Mouse (Mus musculus) hindbrain, embryonic 15.5 days (tissue): ENCODE results near the gene Glp1r. TPM values are rescaled to one million over a fixed set of nuclear protein-coding genes. Genes with fewer than 3 reads are reported as not detected.

Experiments
- ATAC-seq: fragments of 200-750 bp; cut with Nextera tagmentation; 2 replicates; pipeline ENCODE4 v1.8.0; 2017; ENCODE audit warnings: low read depth, moderate number of reproducible peaks, moderate TSS enrichment; ENCODE audit not compliant: low FRiP score
- H3K27ac ChIP-seq: fragments of 300-500 bp; sonication (generic); replicated peaks from 2 replicates; pipeline ENCODE4 v1.5.1; 2015; ENCODE audit warnings: mild to moderate bottlenecking, inconsistent platforms
- H3K27me3 ChIP-seq: fragments of 300-500 bp; sonication (generic); 2 replicates; pipeline ENCODE4 v1.6.1; 2015; ENCODE audit warnings: control low read depth, inconsistent platforms
- H3K36me3 ChIP-seq: fragments of 300-500 bp; sonication (generic); 2 replicates; pipeline ENCODE4 v1.6.1; 2015; ENCODE audit warnings: control low read depth, inconsistent platforms
- H3K4me1 ChIP-seq: fragments of 300-500 bp; sonication (generic); replicated peaks from 2 replicates; pipeline ENCODE4 v1.6.1; 2015; ENCODE audit warnings: control low read depth, inconsistent platforms
- H3K4me2 ChIP-seq: fragments of 300-500 bp; sonication (generic); 2 replicates; pipeline ENCODE4 v1.6.1; 2015; ENCODE audit warnings: moderate library complexity, mild to moderate bottlenecking, inconsistent platforms
- H3K4me3 ChIP-seq: fragments of 300-500 bp; sonication (generic); 2 replicates; pipeline ENCODE4 v1.5.1; 2015; ENCODE audit warnings: mild to moderate bottlenecking, inconsistent platforms
- H3K9ac ChIP-seq: fragments of 300-500 bp; sonication (generic); 2 replicates; pipeline ENCODE4 v1.6.1; 2015; ENCODE audit warnings: inconsistent platforms
- H3K9me3 ChIP-seq: fragments of 300-500 bp; sonication (generic); 2 replicates; pipeline ENCODE4 v1.6.1; 2016; ENCODE audit warnings: control low read depth, inconsistent platforms
- WGBS: fragments of 180-500 bp; shearing (Covaris S2); methylation state at CpG from one replicate; pipeline ENCODE4 v1.1.7; 2015; 5-methylcytosine and 5-hydroxymethylcytosine counted together
- polyA plus RNA-seq: library from polyadenylated mRNA; unstranded; fragments of >200 nt; fragmentation: Nextera tagmentation; extraction: Ambion mirVana; gene quantifications from 2 replicates; pipeline ENCODE4 v1.2.1, GENCODE M21; 2015

Gene Glp1r
- 0.71 and 0.95 TPM in 2 replicates for polyA plus RNA-seq

DNA sequence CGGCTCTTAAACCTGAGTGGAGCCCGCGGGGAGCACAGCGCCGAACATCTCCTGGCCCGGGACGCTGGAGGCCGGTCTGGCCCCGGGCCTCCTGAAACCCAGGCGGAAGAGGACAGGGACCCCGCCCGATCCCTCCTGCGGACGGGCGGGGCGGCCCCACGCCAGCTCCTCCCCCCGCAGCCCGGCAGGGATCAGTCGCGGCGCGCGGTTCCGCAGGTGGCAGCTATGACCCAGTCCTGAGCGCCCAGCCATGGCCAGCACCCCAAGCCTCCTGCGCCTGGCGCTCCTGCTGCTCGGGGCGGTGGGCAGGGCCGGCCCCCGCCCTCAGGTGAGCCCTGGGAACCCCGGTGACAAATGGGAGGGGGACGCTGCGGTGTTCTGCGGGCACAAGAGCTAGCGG is at the start of gene Glp1r:
Glp1r (plus strand) TSS at position 191 of the 400 bp plus-strand sequence.
- Histone ChIP-seq H3K9me3 (no peaks in the 10 kb centered on the region), H3K27me3 (peaks cover 26% of the 10 kb centered on the region), H3K27ac (no peak within 1 kb of the TSS), H3K4me3 (peak within 1 kb of the TSS; percentile 45), H3K4me2 (peak within 1 kb of the TSS; percentile 90), H3K36me3 (no peaks in the 10 kb centered on the region), H3K4me1 (peaks cover 9% of the 10 kb centered on the region), H3K9ac (peak within 1 kb of the TSS; percentile 37; the same call in 1 of the 2 replicates)
- 2% methylated on average over 36 of the region's 37 CpGs for WGBS
- ATAC-seq: no peak

DNA sequence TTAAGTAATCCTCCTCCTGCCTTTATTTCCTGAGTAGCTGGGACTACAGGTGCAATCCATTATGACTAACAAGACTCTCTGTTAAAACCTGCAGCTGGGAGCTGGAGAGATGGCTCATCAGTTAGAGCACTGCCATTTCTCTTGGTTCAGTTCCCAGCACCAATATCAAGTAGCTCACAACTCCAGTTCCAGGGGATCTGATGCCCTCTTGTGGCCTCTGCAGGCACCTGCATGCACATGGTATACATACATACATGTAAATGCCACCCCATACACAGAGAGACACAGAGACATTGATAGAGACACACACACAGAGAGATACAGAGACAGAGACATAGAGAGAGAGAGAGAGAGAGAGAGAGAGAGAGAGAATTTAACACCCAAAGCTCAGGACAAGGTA is 49.3 kb upstream of the Glp1r start:
- Histone ChIP-seq H3K4me1 (no peaks in the 10 kb centered on the region), H3K27ac (no peak overlapping the region), H3K4me2 (no peak overlapping the region), H3K4me3 (no peak overlapping the region), H3K9me3 (no peaks in the 10 kb centered on the region), H3K36me3 (no peaks in the 10 kb centered on the region), H3K27me3 (no peaks in the 10 kb centered on the region), H3K9ac (no peak overlapping the region)
- no peak for ATAC-seq

DNA sequence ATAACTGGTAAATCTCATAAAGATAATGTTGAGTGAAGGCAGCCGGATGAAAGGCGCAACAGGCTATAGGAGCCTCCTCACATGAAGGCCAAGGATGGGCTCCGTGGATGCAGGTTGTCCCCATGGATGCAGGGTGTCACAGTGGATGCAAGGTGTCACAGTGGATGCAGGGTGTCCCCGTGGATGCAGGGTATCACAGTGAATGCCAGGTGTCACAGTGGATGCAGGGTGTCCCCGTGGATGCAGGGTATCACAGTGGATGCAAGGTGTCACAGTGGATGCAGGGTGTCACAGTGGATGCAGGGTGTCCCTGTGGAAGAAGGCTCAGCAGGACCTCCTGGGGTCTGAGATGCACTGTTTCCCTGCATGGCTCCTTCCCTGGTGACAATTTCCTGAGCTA is 44.3 kb upstream of the Glp1r start:
- Histone ChIP-seq H3K9ac (no peak overlapping the region), H3K27me3 (no peaks in the 10 kb centered on the region), H3K36me3 (no peaks in the 10 kb centered on the region), H3K4me3 (no peak overlapping the region), H3K4me1 (peaks cover 12% of the 10 kb centered on the region; the same call in 1 of the 2 replicates), H3K27ac (no peak overlapping the region), H3K4me2 (no peak overlapping the region), H3K9me3 (no peaks in the 10 kb centered on the region)
- WGBS: 95% methylated on average over 5 of the region's 5 CpGs
- ATAC-seq: no peak

DNA sequence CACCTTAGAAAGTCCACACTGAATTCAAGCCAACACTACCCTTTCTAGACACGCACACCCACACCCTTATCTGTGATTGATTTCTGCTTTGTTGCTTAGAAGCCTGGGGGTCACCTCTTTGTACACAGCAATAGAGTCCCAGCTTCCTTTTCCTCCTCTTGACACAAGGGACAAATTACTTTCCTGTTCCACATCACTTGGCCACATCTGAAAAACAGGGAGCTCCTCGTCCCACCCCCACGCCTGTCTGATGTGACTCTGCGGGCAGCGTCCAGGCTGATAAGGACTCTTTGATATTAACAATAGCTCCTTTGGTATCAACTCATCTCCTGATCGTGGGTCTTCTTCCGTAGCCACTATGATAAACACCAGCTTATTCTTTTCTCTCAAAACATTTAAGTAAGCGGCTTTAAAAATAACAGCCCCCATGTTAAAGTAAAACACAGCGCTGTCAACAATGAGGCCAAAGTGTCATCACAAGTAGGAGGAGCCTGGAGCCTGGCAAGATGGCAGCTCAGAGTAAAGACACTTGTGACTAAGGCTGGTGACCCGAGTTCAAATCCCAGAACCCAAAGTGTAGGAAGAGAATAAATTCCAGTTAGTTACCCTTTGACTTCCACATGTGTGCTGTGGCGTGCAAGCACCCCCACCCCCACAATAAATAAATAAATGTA is 42.9 kb upstream of the Glp1r start:
- no peak overlapping the region for H3K4me3 ChIP-seq
- no peak for ATAC-seq
- WGBS: 50% methylated on average over 11 of the region's 11 CpGs
- H3K4me1 ChIP-seq: peaks cover 12% of the 10 kb centered on the region; the same call in 1 of the 2 replicates
- no peaks in the 10 kb centered on the region for H3K36me3 ChIP-seq
- no peaks in the 10 kb centered on the region for H3K9me3 ChIP-seq
- H3K27ac ChIP-seq: no peak overlapping the region
- H3K4me2 ChIP-seq: no peak overlapping the region
- H3K27me3 ChIP-seq: no peaks in the 10 kb centered on the region
- H3K9ac ChIP-seq: no peak overlapping the region

DNA sequence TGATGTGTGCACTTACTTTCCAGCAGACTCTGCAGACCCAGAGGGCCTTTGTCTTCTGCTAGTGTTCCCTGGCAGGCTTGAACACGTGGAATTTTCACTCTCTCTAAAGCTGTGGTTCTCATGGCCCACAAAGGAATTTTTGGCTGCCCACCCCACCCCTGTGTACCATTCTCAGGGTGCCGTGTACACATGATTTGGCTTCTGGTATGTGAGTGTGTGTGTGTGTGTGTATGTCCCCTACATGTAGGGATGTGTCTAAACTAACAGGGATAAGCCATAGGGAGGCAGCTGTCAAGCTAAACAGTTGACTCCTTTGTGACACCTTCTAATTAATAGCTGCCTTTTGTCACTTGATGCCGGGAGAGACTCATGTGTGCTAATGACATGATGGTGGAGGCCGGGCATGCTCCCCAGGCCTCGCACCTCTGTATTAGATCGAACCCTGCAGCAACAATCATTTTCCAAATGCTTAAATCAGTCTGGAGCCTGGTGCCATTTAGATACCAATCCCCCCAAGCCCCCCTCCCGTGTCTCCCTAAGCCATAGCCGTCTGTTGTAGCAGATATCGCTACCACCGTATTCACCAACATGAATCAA is 41.5 kb upstream of the Glp1r start:
- no peaks in the 10 kb centered on the region for H3K36me3 ChIP-seq
- H3K4me2 ChIP-seq: no peak overlapping the region
- no peaks in the 10 kb centered on the region for H3K27me3 ChIP-seq
- H3K4me3 ChIP-seq: no peak overlapping the region
- H3K9ac ChIP-seq: no peak overlapping the region
- H3K9me3 ChIP-seq: no peaks in the 10 kb centered on the region
- 18% methylated on average over 10 of the region's 10 CpGs for WGBS
- 0 out of 2 replicates have a peak, but pooled peaks have one; percentile 49 for ATAC-seq
- peaks cover 12% of the 10 kb centered on the region; the same call in 1 of the 2 replicates for H3K4me1 ChIP-seq
- no peak overlapping the region for H3K27ac ChIP-seq

DNA sequence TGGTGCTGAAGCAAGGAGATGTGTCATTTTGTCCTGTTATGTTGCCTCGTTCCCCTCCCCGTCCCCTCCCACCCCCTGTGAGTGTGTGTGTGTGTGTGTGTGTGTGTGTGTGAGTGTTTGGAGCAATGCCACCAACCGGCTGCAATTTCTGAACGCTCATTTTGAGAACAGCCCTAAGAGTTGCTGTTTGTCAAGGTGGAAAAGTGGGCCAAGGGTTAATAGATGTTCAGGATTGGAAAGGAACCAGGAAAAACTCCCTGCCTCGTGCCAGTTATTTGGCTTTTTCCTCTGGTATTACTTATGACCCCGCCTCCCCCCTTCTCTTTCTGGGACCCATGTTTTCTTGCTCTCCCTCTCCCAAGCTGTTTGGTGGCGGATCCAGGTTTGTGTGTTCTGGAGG is 41.0 kb upstream of the Glp1r start:
- Histone ChIP-seq H3K9ac (no peak overlapping the region), H3K4me2 (no peak overlapping the region), H3K27me3 (no peaks in the 10 kb centered on the region), H3K4me3 (no peak overlapping the region), H3K27ac (no peak overlapping the region), H3K9me3 (no peaks in the 10 kb centered on the region), H3K4me1 (peaks cover 12% of the 10 kb centered on the region; the same call in 1 of the 2 replicates), H3K36me3 (no peaks in the 10 kb centered on the region)
- no peak for ATAC-seq
- WGBS: 41% methylated on average over 7 of the region's 7 CpGs

DNA sequence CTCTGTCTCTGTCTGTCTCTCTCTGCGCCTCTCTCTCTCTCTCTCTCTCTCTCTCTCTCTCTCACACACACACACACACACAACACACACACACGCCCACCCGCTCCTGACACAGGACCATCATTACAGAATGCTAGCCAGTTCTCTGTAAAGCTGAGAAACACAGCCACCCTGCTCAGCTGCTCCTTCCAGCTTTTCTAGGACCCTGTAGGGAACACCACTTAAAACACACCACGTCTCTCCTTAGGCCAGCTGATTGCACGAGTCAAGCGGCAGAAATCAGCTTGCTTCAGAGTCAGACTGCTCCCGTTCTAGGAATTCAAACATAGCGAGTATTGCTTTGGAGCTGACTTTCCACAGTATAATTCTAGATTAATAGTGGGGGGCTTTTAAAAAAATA is 35.3 kb upstream of the Glp1r start:
- H3K9ac ChIP-seq: no peak overlapping the region
- WGBS: 58% methylated on average over 8 of the region's 8 CpGs
- no peaks in the 10 kb centered on the region for H3K9me3 ChIP-seq

DNA sequence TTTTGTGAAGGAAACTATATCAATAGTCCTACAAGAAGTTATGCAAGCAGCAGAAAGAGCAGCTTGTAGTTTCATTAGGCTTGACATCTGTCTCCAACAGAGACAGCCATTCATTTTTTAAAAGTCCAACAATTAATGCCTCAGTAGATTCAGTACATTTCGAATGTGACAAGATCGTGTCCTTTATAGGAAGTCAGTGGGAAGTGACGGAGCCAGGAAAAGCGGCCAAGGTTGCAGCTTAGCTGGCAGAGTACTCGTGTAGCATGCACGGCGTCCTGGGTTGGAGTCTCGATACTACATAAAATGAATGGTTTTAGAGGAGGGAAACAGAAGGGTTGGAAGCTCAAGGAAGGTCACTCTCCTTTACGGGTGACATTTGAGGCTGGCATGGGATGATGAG is 34.7 kb upstream of the Glp1r start:
- Histone ChIP-seq H3K4me2 (no peak overlapping the region), H3K27ac (no peak overlapping the region), H3K9ac (no peak overlapping the region), H3K36me3 (no peaks in the 10 kb centered on the region), H3K27me3 (no peaks in the 10 kb centered on the region), H3K9me3 (no peaks in the 10 kb centered on the region), H3K4me3 (no peak overlapping the region), H3K4me1 (0 out of 2 replicates have a peak, but pooled peaks cover 8% of the 10 kb centered on the region)
- 68% methylated on average over 9 of the region's 9 CpGs for WGBS
- no peak for ATAC-seq

More for the DNA sequence above, 35.3 kb upstream of the Glp1r start:
- Histone ChIP-seq H3K4me3 (no peak overlapping the region), H3K27ac (no peak overlapping the region), H3K36me3 (no peaks in the 10 kb centered on the region), H3K27me3 (no peaks in the 10 kb centered on the region), H3K4me2 (no peak overlapping the region), H3K4me1 (0 out of 2 replicates have a peak, but pooled peaks cover 8% of the 10 kb centered on the region)
- no peak for ATAC-seq

DNA sequence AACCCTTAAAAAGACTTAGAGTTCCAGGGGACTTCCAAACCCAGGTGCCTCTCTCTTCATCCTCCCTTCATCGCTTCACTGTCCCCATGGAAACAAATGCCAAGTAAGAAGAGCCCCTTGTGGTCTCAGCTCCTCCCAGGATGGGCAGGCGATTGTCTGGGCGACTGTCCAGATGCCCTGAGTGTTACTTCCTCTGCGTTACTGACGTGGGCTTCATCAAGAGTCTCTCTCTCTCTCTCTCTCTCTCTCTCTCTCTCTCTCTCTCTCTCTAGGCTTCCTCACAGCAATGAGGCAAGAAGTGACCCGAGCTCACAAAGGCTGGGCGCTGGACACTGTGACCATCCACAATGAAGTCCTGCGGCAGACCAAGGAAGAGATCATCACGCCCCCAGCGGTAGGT is 30.6 kb upstream of the Glp1r start:
- Histone ChIP-seq H3K4me3 (no peak overlapping the region), H3K4me2 (no peak overlapping the region), H3K9ac (no peak overlapping the region), H3K27me3 (no peaks in the 10 kb centered on the region), H3K27ac (no peak overlapping the region), H3K9me3 (no peaks in the 10 kb centered on the region), H3K4me1 (0 out of 2 replicates have a peak, but pooled peaks cover 8% of the 10 kb centered on the region), H3K36me3 (no peaks in the 10 kb centered on the region)
- WGBS: 34% methylated on average over 10 of the region's 10 CpGs
- no peak for ATAC-seq

DNA sequence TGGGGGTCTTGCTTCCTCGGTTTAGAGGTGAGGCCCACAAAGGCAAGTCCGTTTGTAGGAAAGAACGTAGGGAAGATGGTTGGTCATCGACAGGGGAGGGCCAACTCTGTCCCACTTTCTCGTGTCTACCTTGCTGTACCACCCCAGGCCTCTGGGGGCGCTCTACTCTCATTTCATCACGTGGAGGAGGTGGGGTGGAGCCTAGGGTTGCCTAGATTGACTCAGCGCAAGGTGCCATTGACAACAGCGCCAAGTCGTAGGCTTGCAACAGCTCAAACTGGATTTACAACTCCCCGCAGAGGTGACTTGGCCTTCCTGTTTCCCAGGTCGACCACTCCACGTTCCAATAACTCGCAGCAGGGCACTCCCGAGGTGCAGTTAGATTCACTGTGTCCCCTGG is 27.3 kb upstream of the Glp1r start:
- Histone ChIP-seq H3K27ac (no peak overlapping the region), H3K9ac (no peak overlapping the region), H3K9me3 (no peaks in the 10 kb centered on the region), H3K4me2 (no peak overlapping the region), H3K27me3 (no peaks in the 10 kb centered on the region), H3K4me1 (0 out of 2 replicates have a peak, but pooled peaks cover 4% of the 10 kb centered on the region), H3K4me3 (no peak overlapping the region), H3K36me3 (no peaks in the 10 kb centered on the region)
- no peak for ATAC-seq
- WGBS: 65% methylated on average over 15 of the region's 15 CpGs

DNA sequence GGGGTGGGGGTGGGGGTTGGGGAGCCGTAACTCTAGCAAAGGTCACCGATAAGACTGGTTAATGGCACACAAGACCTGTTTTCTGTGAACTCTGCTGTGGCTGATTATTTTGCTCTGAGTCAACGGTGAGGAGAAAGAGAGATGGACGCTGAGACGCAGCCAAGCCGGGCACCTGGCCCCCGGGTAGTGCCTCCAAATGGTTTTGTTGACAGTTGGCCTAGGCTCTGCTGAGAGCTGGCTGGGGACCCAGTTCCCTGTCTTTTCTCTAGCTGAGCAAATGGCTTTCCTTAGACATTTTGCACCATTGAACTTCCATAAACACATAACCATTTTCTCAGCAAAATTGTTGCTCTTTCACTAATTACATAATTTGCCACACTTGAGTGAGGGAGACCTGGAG is 24.2 kb upstream of the Glp1r start:
- no peak overlapping the region for H3K4me3 ChIP-seq
- H3K9me3 ChIP-seq: no peaks in the 10 kb centered on the region
- ATAC-seq: no peak
- H3K9ac ChIP-seq: no peak overlapping the region
- H3K4me2 ChIP-seq: no peak overlapping the region
- no peak overlapping the region for H3K27ac ChIP-seq
- WGBS: 82% methylated on average over 7 of the region's 7 CpGs
- H3K27me3 ChIP-seq: no peaks in the 10 kb centered on the region
- peaks cover 8% of the 10 kb centered on the region; the same call in 1 of the 2 replicates for H3K4me1 ChIP-seq
- no peaks in the 10 kb centered on the region for H3K36me3 ChIP-seq

DNA sequence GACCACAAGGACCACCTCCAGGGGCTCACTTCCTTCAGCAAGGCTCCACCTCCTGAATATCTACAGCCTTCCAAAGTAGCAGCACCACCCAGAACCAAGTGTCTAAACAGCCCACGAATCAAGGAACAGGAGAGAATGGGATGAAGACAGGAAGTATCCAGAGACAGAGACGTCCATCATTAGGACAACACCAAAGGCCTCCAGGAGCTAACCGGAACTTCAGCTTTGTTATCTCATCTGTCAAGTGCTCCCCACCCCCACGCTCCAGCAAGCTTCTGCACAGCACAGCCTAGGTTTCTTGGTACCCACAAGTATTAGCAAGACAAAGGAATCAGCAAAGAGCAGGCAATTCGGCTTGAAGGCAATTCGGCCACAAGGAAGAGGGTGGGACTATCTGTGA is 23.0 kb upstream of the Glp1r start:
- Histone ChIP-seq H3K36me3 (no peaks in the 10 kb centered on the region), H3K27me3 (no peaks in the 10 kb centered on the region), H3K4me3 (no peak overlapping the region), H3K9me3 (no peaks in the 10 kb centered on the region), H3K27ac (no peak overlapping the region), H3K4me2 (no peak overlapping the region), H3K9ac (no peak overlapping the region), H3K4me1 (peaks cover 14% of the 10 kb centered on the region; the same call in 1 of the 2 replicates)
- no peak for ATAC-seq
- 23% methylated on average over 6 of the region's 6 CpGs for WGBS
